Mouse (Mus musculus) cerebellum, adult 2 months (tissue): ENCODE data around the gene Prrg2.

Source experiments
- CTCF ChIP-seq: fragments of 200-500 bp; IDR thresholded peaks from 2 replicates; pipeline ENCODE4 v1.5.1; 2011; ENCODE audit warnings: low read depth, mild to moderate bottlenecking, control low read depth, low read length, moderate library complexity, borderline replicate concordance; ENCODE audit not compliant: insufficient read depth
- POLR2A ChIP-seq: fragments of 200-500 bp; IDR thresholded peaks from 2 replicates; pipeline ENCODE4 v1.6.1; 2011; ENCODE audit warnings: low read length, control low read depth, borderline replicate concordance; ENCODE audit not compliant: insufficient read depth

- no peak for TF ChIP-seq CTCF
- TF ChIP-seq POLR2A: no peak
Observed at GRCm38 (mm10) chr7:45093516-45093905, 31.0 kb upstream of the Prrg2 start.
